Mouse (Mus musculus): ENCODE data around the gene Tnfsf13b.

GRCm38 (mm10) chr8:9959919-9960318 lies 46.3 kb upstream of the Tnfsf13b start:
- TF ChIP-seq CTCF (IDR thresholded peaks at IDR 0.05; ENCODE audit: extremely low read depth, insufficient read length, insufficient replicate concordance, low read depth, low read length) (no peak), POLR2A (IDR thresholded peaks at IDR 0.05; ENCODE audit: low read depth, low read length) (no peak)
